Mouse (Mus musculus) neural tube, embryonic 11.5 days (tissue): ENCODE results near the gene Spred1. TPM values are rescaled to one million over a fixed set of nuclear protein-coding genes. Genes with fewer than 3 reads are reported as not detected.
A peak's percentile ranks its signal among the peaks of the same experiment; 100 is the strongest.

Source experiments
- ATAC-seq: fragments of 200-750 bp; cut with Nextera tagmentation; 2 replicates; pipeline ENCODE4 v1.8.0; 2017; ENCODE audit warnings: moderate number of reproducible peaks, mild to moderate bottlenecking, moderate TSS enrichment, moderate library complexity; ENCODE audit not compliant: insufficient read depth, low FRiP score, low TSS enrichment
- DNase-seq: peaks from one replicate; pipeline ENCODE4 v3.0.0-alpha.2; 2015; ENCODE audit warnings: low spot score
- H3K27ac ChIP-seq: fragments of 300-500 bp; sonication (generic); 2 replicates; pipeline ENCODE4 v1.5.1; 2014; ENCODE audit warnings: low read depth, mild to moderate bottlenecking, low read length
- H3K27me3 ChIP-seq: fragments of 300-500 bp; sonication (generic); 2 replicates; pipeline ENCODE4 v1.6.1; 2014; ENCODE audit warnings: mild to moderate bottlenecking, low read length, mixed read lengths; ENCODE audit not compliant: control insufficient read depth, insufficient read depth
- H3K36me3 ChIP-seq: fragments of 300-500 bp; sonication (generic); 2 replicates; pipeline ENCODE4 v1.6.1; 2014; ENCODE audit warnings: mild to moderate bottlenecking, low read length, moderate library complexity, mixed read lengths; ENCODE audit not compliant: control insufficient read depth, insufficient read depth
- H3K4me1 ChIP-seq: fragments of 300-500 bp; sonication (generic); 2 replicates; pipeline ENCODE4 v1.6.1; 2014; ENCODE audit warnings: low read length, mixed read lengths; ENCODE audit not compliant: control insufficient read depth, insufficient read depth
- H3K4me2 ChIP-seq: fragments of 300-500 bp; sonication (generic); 2 replicates; pipeline ENCODE4 v1.6.1; 2014; ENCODE audit warnings: low read depth, mild to moderate bottlenecking, moderate library complexity
- H3K4me3 ChIP-seq: fragments of 300-500 bp; sonication (generic); 2 replicates; pipeline ENCODE4 v1.5.1; 2014; ENCODE audit warnings: low read depth, low read length
- H3K9ac ChIP-seq: fragments of 300-500 bp; sonication (generic); 2 replicates; pipeline ENCODE4 v1.6.1; 2014; ENCODE audit warnings: mild to moderate bottlenecking, low read length
- H3K9me3 ChIP-seq: fragments of 300-500 bp; sonication (generic); 2 replicates; pipeline ENCODE4 v1.6.1; 2016; ENCODE audit warnings: low read length; ENCODE audit not compliant: control insufficient read depth
- WGBS: fragments of 180-500 bp; shearing (Covaris S2); extraction: QIAGEN DNeasy Blood & Tissue Kit; methylation state at CpG from one replicate; pipeline ENCODE4 v1.1.7; 2014; 5-methylcytosine and 5-hydroxymethylcytosine counted together
- polyA plus RNA-seq: library from polyadenylated mRNA; unstranded; fragments of >200 nt; fragmentation: Nextera tagmentation; extraction: Ambion mirVana; gene quantifications from 2 replicates; pipeline ENCODE4 v1.2.1, GENCODE M21; 2014

Spred1 gene
- 23.4 and 23.5 TPM in 2 replicates for polyA plus RNA-seq

DNA sequence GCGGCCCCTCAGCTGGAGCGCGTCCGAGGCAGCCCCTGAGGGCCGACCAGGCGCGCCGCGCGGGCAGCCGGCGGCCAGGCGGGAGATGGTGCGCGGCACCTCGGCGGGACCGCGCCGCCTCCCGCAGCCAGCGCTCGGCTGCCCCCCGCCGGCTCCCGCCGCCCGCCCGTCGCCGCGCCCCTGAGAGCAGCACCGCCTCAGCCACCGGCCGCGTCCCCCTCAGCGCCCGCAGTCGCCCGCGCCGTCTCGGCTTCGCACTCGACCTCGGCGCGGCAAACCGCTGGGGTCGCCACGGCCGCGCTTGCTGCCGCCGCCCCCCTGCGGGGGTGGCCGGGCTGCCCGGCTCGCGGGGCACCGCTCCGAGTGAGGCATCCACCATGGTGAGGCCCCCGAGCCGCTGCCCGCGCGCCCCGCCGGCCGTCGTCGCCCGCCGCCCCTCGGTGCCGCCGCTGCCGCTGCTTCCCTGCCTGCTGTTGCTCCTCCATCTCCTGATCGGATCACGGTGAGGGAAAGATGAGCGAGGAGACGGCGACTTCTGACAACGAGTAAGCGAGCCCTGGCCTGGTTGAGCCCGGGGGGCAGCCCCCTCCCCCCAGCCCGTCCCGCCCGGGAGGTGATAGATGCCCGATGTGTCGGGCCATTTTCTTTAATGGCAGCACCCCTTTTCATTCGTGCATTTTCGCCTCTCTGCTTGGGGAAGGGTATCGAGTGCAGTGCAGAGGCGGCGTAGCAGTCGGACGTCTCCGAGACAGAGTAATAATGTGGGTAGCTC, at the start of gene Spred1:
TSS of gene Spred1 (plus strand) at position 163 of the 772 bp plus-strand sequence.
- Histone ChIP-seq H3K4me3 (peak within 1 kb of the TSS; percentile 86), H3K36me3 (no peaks in the 10 kb centered on the region), H3K9me3 (no peaks in the 10 kb centered on the region), H3K27me3 (no peaks in the 10 kb centered on the region), H3K4me2 (peak within 1 kb of the TSS; percentile 73), H3K4me1 (peaks cover 8% of the 10 kb centered on the region), H3K9ac (peak within 1 kb of the TSS; percentile 96), H3K27ac (peak within 1 kb of the TSS; percentile 99)
- peak; percentile 43 for ATAC-seq
- 0% methylated on average over 65 of the region's 99 CpGs for WGBS
- DNase-seq = peak; percentile 56

- no peaks in the 10 kb centered on the region for H3K27me3 ChIP-seq
- H3K27ac ChIP-seq = no peak overlapping the region
- no peak for ATAC-seq
- no peak overlapping the region for H3K4me3 ChIP-seq
- 82% methylated on average over 3 of the region's 3 CpGs for WGBS
- DNase-seq = no peak
- no peaks in the 10 kb centered on the region for H3K4me1 ChIP-seq
- no peak overlapping the region for H3K4me2 ChIP-seq
- no peak overlapping the region for H3K9ac ChIP-seq
- no peaks in the 10 kb centered on the region for H3K36me3 ChIP-seq
- H3K9me3 ChIP-seq = no peaks in the 10 kb centered on the region
These were observed 49.6 kb upstream of the Spred1 start for GRCm38 (mm10) chr2:117071596-117071995.

GRCm38 (mm10) chr2:117078711-117079110, 42.5 kb upstream of the Spred1 start:
- Histone ChIP-seq H3K27ac (no peak overlapping the region), H3K4me3 (no peak overlapping the region), H3K27me3 (no peaks in the 10 kb centered on the region), H3K4me2 (no peak overlapping the region), H3K4me1 (no peaks in the 10 kb centered on the region), H3K36me3 (no peaks in the 10 kb centered on the region), H3K9me3 (no peaks in the 10 kb centered on the region), H3K9ac (no peak overlapping the region)
- DNase-seq (no peak), ATAC-seq (no peak)
- WGBS = 83% methylated on average over 2 of the region's 2 CpGs

- Histone ChIP-seq H3K36me3 (no peaks in the 10 kb centered on the region), H3K4me2 (no peak overlapping the region), H3K27ac (no peak overlapping the region), H3K27me3 (no peaks in the 10 kb centered on the region), H3K9me3 (no peaks in the 10 kb centered on the region), H3K4me3 (no peak overlapping the region), H3K4me1 (no peaks in the 10 kb centered on the region), H3K9ac (no peak overlapping the region)
- no peak for DNase-seq
- no peak for ATAC-seq
- 69% methylated on average over 5 of the region's 5 CpGs for WGBS
These were observed 41.6 kb upstream of the Spred1 start for GRCm38 (mm10) chr2:117079621-117080020.

- no peak for ATAC-seq
- DNase-seq = no peak
- no peaks in the 10 kb centered on the region for H3K9me3 ChIP-seq
- H3K27me3 ChIP-seq = no peaks in the 10 kb centered on the region
- H3K36me3 ChIP-seq = no peaks in the 10 kb centered on the region
- H3K4me1 ChIP-seq = no peaks in the 10 kb centered on the region
- WGBS = 82% methylated on average over 12 of the region's 12 CpGs
- no peak overlapping the region for H3K27ac ChIP-seq
- no peak overlapping the region for H3K4me3 ChIP-seq
- no peak overlapping the region for H3K9ac ChIP-seq
- no peak overlapping the region for H3K4me2 ChIP-seq
These were observed 35.0 kb upstream of the Spred1 start for GRCm38 (mm10) chr2:117086002-117086765.

DNA sequence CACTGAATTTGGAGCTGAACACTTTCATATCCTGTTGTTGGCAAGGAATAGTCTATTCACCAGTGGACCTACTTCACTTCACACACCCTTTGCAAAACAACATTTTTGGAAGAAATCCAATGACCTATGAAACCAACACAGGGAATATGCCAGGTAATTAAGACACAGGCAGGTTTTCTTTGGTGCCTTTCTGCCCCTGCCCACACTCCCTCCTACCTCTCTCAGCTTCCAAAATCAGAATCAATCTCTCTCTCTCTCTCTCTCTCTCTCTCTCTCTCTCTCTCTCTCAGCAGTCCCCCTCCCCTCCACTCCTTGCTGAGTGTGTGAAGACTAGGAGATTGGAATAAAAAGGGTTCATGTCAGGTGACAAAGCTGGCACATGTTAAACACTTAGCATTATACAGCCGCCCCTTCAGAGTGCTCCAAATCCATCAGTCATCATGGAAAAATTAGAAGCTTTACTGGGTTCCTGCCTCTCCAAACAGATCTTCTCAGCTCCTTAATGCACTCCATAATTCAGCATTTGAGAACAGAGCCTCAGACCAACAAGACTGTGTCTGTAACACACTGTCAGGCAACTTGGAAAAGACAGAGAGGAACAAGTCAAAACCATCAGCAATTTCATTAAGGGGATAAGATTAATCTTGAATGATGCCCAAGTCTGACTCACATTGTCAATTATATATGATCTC, 34.3 kb upstream of the Spred1 start:
- Histone ChIP-seq H3K27me3 (no peaks in the 10 kb centered on the region), H3K4me1 (no peaks in the 10 kb centered on the region), H3K9ac (no peak overlapping the region), H3K36me3 (no peaks in the 10 kb centered on the region), H3K4me2 (no peak overlapping the region), H3K9me3 (no peaks in the 10 kb centered on the region), H3K27ac (no peak overlapping the region), H3K4me3 (no peak overlapping the region)
- ATAC-seq (no peak), DNase-seq (no peak)
- WGBS = 78% methylated on average over 1 of the region's 1 CpGs

DNA sequence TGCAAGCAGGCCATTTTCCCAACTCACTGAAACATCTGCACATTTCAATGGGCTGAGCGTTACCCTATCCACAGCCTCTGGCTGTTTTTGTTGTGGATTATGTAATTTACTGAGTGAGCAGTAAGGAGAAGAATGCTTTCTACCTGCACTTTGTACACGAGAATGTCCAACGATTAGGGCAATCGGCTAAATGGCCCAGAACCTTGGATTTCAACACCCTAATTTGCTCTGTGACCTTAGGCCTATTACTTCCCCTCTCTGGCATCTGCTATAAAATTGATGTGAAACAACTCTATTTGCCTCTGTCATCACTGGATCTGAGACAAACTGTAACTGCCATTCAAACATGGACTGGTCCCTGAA, 33.7 kb upstream of the Spred1 start:
- Histone ChIP-seq H3K9me3 (no peaks in the 10 kb centered on the region), H3K4me3 (no peak overlapping the region), H3K9ac (no peak overlapping the region), H3K4me1 (no peaks in the 10 kb centered on the region), H3K4me2 (no peak overlapping the region), H3K27ac (no peak overlapping the region), H3K36me3 (no peaks in the 10 kb centered on the region), H3K27me3 (no peaks in the 10 kb centered on the region)
- WGBS = 73% methylated on average over 4 of the region's 4 CpGs
- ATAC-seq (no peak), DNase-seq (no peak)

DNA sequence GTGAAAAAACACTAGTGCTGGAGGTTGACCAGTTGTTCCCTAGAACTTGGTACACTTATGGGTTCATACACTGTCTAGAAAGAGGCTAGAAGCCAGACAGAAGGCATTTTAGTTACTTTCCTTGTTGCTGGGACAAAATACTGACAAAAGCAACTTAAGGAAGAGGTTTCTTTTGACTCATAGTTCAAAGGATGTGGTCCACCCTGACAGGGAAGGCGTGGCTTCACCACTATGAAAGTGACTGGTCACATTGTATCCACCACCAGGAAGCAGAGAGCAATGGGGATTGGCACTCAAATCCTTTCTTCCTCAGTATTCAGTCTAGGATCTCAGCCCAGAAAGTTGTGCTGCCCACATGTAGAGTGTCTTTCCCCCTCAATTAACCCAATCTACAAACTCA, 31.7 kb upstream of the Spred1 start:
- Histone ChIP-seq H3K4me3 (no peak overlapping the region), H3K36me3 (no peaks in the 10 kb centered on the region), H3K27ac (no peak overlapping the region), H3K9me3 (no peaks in the 10 kb centered on the region), H3K27me3 (no peaks in the 10 kb centered on the region), H3K4me1 (no peaks in the 10 kb centered on the region; the same call in 1 of the 2 replicates), H3K4me2 (no peak overlapping the region), H3K9ac (no peak overlapping the region)
- ATAC-seq (no peak), DNase-seq (no peak)
- 92% methylated on average over 1 of the region's 1 CpGs for WGBS
